Mouse (Mus musculus): ENCODE measurements at regions not wholly inside any gene's neighbourhood (a gene's known extent, or its start where the extent isn't known, plus 50 kb on each side); places are given as distances from the start of the nearest gene placed in this dataset.

DNA sequence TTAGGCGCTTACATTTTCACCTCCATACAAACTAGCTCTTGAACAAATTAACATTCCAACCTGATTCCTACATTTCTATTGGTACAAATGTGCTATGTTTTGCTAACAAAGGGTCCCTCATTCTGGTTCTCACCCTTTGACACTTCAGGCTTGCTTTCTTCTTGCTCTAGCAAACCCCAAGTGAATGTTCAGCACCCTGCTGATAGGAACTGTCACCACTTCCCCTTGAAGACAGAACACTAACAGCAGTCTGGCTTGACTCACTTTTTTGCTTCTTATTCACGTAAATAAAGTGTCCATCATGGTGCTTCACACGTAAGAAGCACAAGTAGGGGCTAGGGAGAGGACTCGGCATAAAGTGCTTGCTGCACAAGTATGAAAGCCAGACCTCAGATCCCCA is 180.0 kb upstream of the Rgma start:
- no peak overlapping the region for H3K27ac ChIP-seq (ENCODE audit: low read length)
- peaks cover 12% of the 10 kb centered on the region for H3K9me3 ChIP-seq (replicated peaks; ENCODE audit: control insufficient read depth, low read length)
- H3K27me3 ChIP-seq (ENCODE audit: control insufficient read depth, insufficient read depth, low read length): peaks cover 5% of the 10 kb centered on the region; the same call in 1 of the 2 replicates
- no peaks in the 10 kb centered on the region for H3K36me3 ChIP-seq (ENCODE audit: control insufficient read depth, insufficient read depth)
- H3K4me2 ChIP-seq (ENCODE audit: low read depth, low read length): no peak overlapping the region
- no peaks in the 10 kb centered on the region for H3K4me1 ChIP-seq (ENCODE audit: control insufficient read depth, insufficient read depth, low read length)
- H3K9ac ChIP-seq (ENCODE audit: low read length): no peak overlapping the region
- no peak overlapping the region for H3K4me3 ChIP-seq (ENCODE audit: low read length)
- no peak for ATAC-seq (replicated peaks; ENCODE audit: extremely low read depth, insufficient read depth, low FRiP score)
- WGBS: 30% methylated on average over 4 of the region's 4 CpGs

DNA sequence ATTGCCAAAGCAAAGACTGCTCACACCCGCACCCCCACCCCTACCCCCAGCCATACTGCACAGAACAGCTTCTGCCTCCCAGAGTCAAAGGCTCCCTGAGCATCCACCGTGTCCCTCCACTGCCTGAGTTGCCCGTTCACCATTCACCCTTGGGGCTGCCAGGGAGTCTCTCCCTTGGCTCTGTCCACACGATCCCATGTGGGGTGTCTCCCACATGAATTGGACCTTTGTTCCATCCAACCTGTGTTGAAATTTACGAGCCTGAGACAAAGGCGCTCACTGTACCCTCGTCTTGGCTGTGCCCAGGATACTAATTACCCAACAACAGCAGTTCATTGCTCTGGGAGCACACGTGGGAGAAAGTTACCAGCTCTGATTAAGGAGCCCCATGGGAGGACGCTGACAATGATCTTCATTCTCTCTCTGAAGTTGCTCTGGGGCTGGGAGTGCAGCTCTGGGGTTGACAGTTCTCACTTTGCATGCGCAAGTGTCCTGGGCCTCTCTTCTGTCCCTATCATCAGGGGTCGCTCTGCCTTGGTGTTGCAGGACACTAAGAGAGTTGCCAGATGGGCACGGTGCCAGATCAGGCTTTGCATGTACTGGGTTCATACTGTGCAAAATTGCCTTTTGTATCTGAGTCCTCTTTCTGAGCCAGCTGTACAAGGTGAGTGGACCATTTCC is 178.3 kb upstream of the Rgma start:
- H3K36me3 ChIP-seq (ENCODE audit: control insufficient read depth, insufficient read depth): no peaks in the 10 kb centered on the region
- no peak overlapping the region for H3K27ac ChIP-seq (ENCODE audit: low read length)
- ATAC-seq (replicated peaks; ENCODE audit: extremely low read depth, insufficient read depth, low FRiP score): no peak
- peaks cover 12% of the 10 kb centered on the region for H3K9me3 ChIP-seq (replicated peaks; ENCODE audit: control insufficient read depth, low read length)
- no peak overlapping the region for H3K4me3 ChIP-seq (ENCODE audit: low read length)
- no peaks in the 10 kb centered on the region for H3K4me1 ChIP-seq (ENCODE audit: control insufficient read depth, insufficient read depth, low read length)
- peaks cover 3% of the 10 kb centered on the region; the same call in 1 of the 2 replicates for H3K27me3 ChIP-seq (ENCODE audit: control insufficient read depth, insufficient read depth, low read length)
- no peak overlapping the region for H3K9ac ChIP-seq (ENCODE audit: low read length)
- H3K4me2 ChIP-seq (ENCODE audit: low read depth, low read length): no peak overlapping the region
- WGBS: 64% methylated on average over 12 of the region's 12 CpGs

DNA sequence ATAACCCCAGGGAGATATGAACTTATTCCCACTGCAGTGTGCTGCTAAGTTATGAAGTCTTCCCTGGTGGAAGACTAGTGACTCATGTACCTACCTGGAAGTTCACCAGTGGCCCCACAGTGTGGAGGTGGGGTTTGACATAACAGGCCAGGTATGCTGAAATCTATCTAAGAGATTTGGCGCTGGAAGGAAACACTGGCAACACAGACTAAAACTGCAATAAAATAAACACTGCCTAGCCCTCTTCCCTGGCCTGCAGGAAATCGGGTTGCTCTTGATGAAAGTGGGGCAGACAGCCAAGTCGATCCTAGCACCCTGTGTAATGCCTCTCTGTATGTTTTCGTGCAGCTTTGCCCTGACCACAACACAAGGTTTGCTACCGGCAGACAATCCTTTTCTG is 177.2 kb upstream of the Rgma start:
- no peaks in the 10 kb centered on the region for H3K36me3 ChIP-seq (ENCODE audit: control insufficient read depth, insufficient read depth)
- peaks cover 12% of the 10 kb centered on the region for H3K9me3 ChIP-seq (replicated peaks; ENCODE audit: control insufficient read depth, low read length)
- 0 out of 2 replicates have a peak, but pooled peaks cover 3% of the 10 kb centered on the region for H3K27me3 ChIP-seq (ENCODE audit: control insufficient read depth, insufficient read depth, low read length)
- H3K9ac ChIP-seq (ENCODE audit: low read length): no peak overlapping the region
- H3K27ac ChIP-seq (ENCODE audit: low read length): no peak overlapping the region
- H3K4me2 ChIP-seq (ENCODE audit: low read depth, low read length): no peak overlapping the region
- 54% methylated on average over 5 of the region's 5 CpGs for WGBS
- ATAC-seq (replicated peaks; ENCODE audit: extremely low read depth, insufficient read depth, low FRiP score): no peak
- H3K4me3 ChIP-seq (ENCODE audit: low read length): no peak overlapping the region
- no peaks in the 10 kb centered on the region for H3K4me1 ChIP-seq (ENCODE audit: control insufficient read depth, insufficient read depth, low read length)

DNA sequence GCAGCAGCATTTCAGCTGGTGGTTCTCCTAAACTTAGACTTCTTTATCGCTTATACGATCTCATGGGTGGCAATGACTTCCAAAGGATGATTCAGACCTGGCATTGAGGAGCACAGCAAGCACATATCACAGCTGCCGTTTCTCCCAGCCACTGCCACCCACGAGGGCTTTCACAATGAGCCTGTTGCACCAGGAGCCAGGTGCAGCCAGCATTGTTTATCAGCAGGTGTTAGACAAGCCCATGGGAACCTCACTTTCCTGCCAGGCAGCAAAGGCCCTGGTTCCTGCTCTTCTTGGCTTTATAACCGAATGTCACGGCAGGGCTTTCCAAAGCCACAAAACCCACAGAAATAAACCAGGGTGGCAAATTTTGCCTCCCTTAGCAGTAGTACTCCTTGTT is 175.3 kb upstream of the Rgma start:
- peaks cover 9% of the 10 kb centered on the region for H3K9me3 ChIP-seq (replicated peaks; ENCODE audit: control insufficient read depth, low read length)
- no peak overlapping the region for H3K4me2 ChIP-seq (ENCODE audit: low read depth, low read length)
- H3K4me3 ChIP-seq (ENCODE audit: low read length): no peak overlapping the region
- no peak for ATAC-seq (replicated peaks; ENCODE audit: extremely low read depth, insufficient read depth, low FRiP score)
- 71% methylated on average over 6 of the region's 6 CpGs for WGBS
- no peaks in the 10 kb centered on the region for H3K36me3 ChIP-seq (ENCODE audit: control insufficient read depth, insufficient read depth)
- H3K27me3 ChIP-seq (ENCODE audit: control insufficient read depth, insufficient read depth, low read length): 0 out of 2 replicates have a peak, but pooled peaks cover 3% of the 10 kb centered on the region
- no peak overlapping the region for H3K27ac ChIP-seq (ENCODE audit: low read length)
- H3K9ac ChIP-seq (ENCODE audit: low read length): no peak overlapping the region
- H3K4me1 ChIP-seq (ENCODE audit: control insufficient read depth, insufficient read depth, low read length): no peaks in the 10 kb centered on the region

DNA sequence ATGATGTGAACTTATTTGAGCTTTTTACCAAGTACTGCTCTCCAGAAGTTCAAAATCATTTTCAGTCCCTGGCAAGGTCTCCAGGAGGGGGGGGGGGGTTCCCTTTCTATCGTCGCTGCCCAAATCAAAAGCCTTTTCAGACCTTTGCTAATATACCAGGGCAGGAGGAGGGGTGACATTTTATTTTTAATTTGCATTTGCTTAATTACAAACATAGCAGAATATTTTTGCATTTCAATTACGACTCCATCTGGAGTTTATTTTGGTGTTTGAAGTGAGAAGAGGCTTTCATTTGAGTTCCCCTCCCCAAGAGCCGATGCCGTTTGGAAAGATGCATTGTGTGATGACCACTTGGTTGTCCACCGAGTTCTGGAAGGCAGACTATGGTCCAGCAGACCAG is 174.0 kb upstream of the Rgma start:
- WGBS: 74% methylated on average over 6 of the region's 6 CpGs
- H3K4me2 ChIP-seq (ENCODE audit: low read depth, low read length): no peak overlapping the region
- H3K9me3 ChIP-seq (replicated peaks; ENCODE audit: control insufficient read depth, low read length): peaks cover 9% of the 10 kb centered on the region
- no peak overlapping the region for H3K9ac ChIP-seq (ENCODE audit: low read length)
- H3K4me1 ChIP-seq (ENCODE audit: control insufficient read depth, insufficient read depth, low read length): no peaks in the 10 kb centered on the region
- no peak overlapping the region for H3K4me3 ChIP-seq (ENCODE audit: low read length)
- no peak for ATAC-seq (replicated peaks; ENCODE audit: extremely low read depth, insufficient read depth, low FRiP score)
- H3K36me3 ChIP-seq (ENCODE audit: control insufficient read depth, insufficient read depth): no peaks in the 10 kb centered on the region
- H3K27ac ChIP-seq (ENCODE audit: low read length): no peak overlapping the region
- 0 out of 2 replicates have a peak, but pooled peaks cover 1% of the 10 kb centered on the region for H3K27me3 ChIP-seq (ENCODE audit: control insufficient read depth, insufficient read depth, low read length)

DNA sequence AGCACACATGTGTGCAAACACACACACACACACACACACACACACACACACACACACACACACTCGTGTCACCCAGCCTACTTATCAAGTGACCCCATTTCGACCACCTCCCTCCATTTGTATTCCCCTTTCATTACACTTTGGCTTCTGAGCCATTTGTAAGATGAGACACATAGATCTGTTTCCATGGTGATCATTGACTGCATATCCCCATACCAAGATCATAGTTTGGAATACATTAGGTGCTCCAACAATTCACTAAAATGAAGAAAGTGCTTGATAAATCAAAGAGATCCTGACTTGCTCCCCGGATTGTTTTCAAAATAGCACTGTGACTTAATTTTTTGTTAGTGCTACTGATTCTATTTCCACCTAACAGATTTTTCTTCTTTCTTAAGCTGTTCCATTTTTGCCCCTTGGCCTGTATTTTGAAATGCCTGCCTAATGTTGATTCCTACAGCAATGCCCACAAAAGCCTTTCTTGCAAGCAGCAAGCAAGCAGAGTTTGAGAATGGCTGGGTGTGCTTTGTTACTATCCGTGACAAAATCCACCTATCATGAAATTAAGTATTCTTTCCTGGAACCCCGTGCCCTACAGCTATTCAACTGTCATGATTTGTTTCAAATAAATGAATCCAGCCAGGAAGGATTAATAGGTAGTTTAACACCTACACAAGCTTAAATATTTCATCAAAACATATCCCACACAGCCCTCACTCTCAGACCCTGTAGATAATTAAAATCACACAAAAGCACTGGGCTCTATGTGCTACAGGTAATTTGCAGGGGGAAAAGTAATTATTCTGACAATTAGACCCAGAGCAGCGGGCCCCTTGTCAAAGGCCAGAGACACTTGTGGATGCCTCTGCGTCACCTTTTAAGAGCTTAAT is 168.1 kb upstream of the Rgma start:
- 0 out of 2 replicates have a peak, but pooled peaks cover 3% of the 10 kb centered on the region for H3K4me1 ChIP-seq (ENCODE audit: control insufficient read depth, insufficient read depth, low read length)
- H3K27ac ChIP-seq (ENCODE audit: low read length): no peak overlapping the region
- no peak overlapping the region for H3K4me3 ChIP-seq (ENCODE audit: low read length)
- ATAC-seq (replicated peaks; ENCODE audit: extremely low read depth, insufficient read depth, low FRiP score): no peak
- H3K27me3 ChIP-seq (ENCODE audit: control insufficient read depth, insufficient read depth, low read length): no peaks in the 10 kb centered on the region
- no peak overlapping the region for H3K9ac ChIP-seq (ENCODE audit: low read length)
- no peak overlapping the region for H3K4me2 ChIP-seq (ENCODE audit: low read depth, low read length)
- 74% methylated on average over 7 of the region's 7 CpGs for WGBS
- peaks cover 4% of the 10 kb centered on the region for H3K9me3 ChIP-seq (replicated peaks; ENCODE audit: control insufficient read depth, low read length)
- H3K36me3 ChIP-seq (ENCODE audit: control insufficient read depth, insufficient read depth): no peaks in the 10 kb centered on the region

DNA sequence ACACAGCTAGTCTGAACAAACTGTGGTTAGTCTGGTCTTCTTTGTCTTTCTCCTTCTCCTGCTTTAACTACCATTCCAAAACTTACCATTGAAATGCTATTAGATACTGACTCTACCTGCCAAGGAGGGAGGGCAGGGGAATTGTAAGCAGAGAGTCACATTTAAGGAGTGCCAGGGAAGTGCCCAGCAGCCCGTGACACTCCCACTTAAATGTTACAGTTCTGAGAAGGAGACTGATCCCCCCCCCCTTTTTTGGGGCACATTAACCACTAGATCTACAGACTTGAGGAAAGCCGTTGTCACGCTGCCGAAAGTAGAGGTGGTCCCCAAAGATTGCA is 166.9 kb upstream of the Rgma start:
- H3K9ac ChIP-seq (ENCODE audit: low read length): no peak overlapping the region

DNA sequence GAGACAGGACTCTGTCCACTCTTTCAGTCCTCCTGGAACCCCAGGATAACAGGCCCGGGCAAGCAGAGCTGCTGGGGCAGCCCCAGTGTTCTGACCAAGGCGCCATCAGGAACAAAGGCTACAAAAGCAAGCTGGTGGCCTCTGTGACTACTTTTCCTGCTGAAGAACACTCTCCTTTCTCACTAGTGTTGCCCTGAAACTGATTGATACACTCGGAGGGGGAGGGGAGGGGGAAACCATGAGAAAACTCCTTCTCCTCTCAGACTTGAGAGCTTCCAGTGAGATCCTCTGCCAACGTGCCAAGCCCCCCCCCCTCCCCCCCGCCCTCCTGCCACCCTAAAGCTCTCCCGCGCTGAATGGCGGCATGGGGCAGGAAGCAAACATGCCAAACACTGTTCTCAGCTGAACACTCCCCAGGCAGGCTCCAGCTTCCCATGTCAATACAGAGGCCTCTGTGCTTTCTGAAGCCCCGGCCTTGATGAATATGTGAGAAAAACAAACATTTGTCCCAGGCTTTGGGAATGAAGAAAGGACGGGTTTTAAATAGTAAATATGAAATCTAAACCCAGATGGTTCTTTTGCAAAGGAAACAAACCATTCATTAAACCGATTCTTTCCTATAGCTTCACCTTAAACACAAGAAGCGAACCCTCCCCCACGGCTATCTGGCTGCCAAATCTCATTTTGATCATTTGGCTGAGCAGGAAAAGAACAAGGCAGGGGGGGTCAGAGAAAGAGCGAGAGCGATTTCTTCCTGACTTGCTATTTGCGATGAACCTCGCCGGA is 166.3 kb upstream of the Rgma start:
- Histone ChIP-seq H3K4me1 (ENCODE audit: control insufficient read depth, insufficient read depth, low read length) (0 out of 2 replicates have a peak, but pooled peaks cover 3% of the 10 kb centered on the region), H3K36me3 (ENCODE audit: control insufficient read depth, insufficient read depth) (no peaks in the 10 kb centered on the region), H3K4me2 (ENCODE audit: low read depth, low read length) (no peak overlapping the region), H3K27ac (ENCODE audit: low read length) (no peak overlapping the region), H3K27me3 (ENCODE audit: control insufficient read depth, insufficient read depth, low read length) (no peaks in the 10 kb centered on the region), H3K9me3 (replicated peaks; ENCODE audit: control insufficient read depth, low read length) (peaks cover 4% of the 10 kb centered on the region), H3K4me3 (ENCODE audit: low read length) (no peak overlapping the region), H3K9ac (ENCODE audit: low read length) (no peak overlapping the region)
- WGBS: 32% methylated on average over 18 of the region's 18 CpGs
- ATAC-seq (replicated peaks; ENCODE audit: extremely low read depth, insufficient read depth, low FRiP score): no peak

More for the DNA sequence above, 166.9 kb upstream of the Rgma start:
- Histone ChIP-seq H3K4me1 (ENCODE audit: control insufficient read depth, insufficient read depth, low read length) (0 out of 2 replicates have a peak, but pooled peaks cover 3% of the 10 kb centered on the region), H3K36me3 (ENCODE audit: control insufficient read depth, insufficient read depth) (no peaks in the 10 kb centered on the region), H3K27ac (ENCODE audit: low read length) (no peak overlapping the region), H3K9me3 (replicated peaks; ENCODE audit: control insufficient read depth, low read length) (peaks cover 4% of the 10 kb centered on the region), H3K4me3 (ENCODE audit: low read length) (no peak overlapping the region), H3K27me3 (ENCODE audit: control insufficient read depth, insufficient read depth, low read length) (no peaks in the 10 kb centered on the region), H3K4me2 (ENCODE audit: low read depth, low read length) (no peak overlapping the region)
- WGBS: 72% methylated on average over 4 of the region's 4 CpGs
- ATAC-seq (replicated peaks; ENCODE audit: extremely low read depth, insufficient read depth, low FRiP score): no peak
